Mouse (Mus musculus): Measurements from ENCODE around the gene Cdc42bpg. TPM values are rescaled to one million over a fixed set of nuclear protein-coding genes. Genes with fewer than 3 reads are reported as not detected.

Gene Cdc42bpg
- polyA plus RNA-seq, 1 experiment = 7.7 TPM

DNA sequence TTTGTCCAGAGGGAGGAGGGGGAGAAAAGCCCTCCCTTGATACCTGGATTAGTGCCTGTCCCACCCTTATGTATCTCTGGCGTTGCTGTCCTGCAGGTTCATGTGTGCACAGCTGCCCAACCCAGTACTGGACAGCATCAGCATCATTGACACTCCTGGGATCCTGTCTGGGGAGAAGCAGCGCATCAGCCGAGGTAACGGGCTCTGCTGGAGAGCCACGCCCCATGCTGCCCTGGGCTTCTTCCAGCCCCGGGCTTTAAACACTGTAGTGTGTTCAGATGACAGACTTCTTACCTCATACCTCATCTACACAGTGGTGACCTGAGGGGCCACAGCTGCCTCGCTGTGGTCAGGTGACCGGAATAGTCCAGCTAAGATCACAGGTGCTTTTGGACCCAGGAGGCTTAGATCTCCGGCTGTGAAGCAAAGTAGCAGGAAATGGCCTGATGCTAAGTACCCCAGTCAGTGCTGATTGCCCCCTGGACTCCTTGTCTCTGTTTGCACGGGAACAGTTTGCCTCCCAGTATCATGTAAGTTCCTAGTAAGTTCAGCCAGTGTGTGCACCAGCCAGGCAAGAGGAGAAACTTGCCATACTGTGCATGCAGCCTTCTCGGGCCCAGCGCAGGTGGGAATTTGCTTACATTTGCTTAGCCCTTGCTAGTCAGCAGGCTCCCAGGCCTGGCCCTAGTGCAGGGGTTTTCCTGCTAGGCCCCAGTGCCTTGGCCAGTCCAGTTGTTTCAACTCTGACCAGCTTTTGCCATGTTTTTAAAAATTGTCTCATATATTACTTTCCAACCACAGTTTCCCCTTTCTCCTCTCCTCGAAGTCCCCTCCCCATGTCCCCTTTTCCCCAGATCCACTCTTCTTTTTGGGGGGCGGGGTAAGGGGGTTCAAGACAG, 24.9 kb upstream of the Cdc42bpg start:
- 74% methylated on average over 14 of the region's 14 CpGs for WGBS
- no peak overlapping the region for H3K4me3 ChIP-seq (ENCODE audit: extremely low read depth, insufficient read depth, insufficient read length)
- no peak overlapping the region; the same call in 1 of the 2 replicates for H3K27ac ChIP-seq (ENCODE audit: insufficient read depth, low read length)
- H3K4me1 ChIP-seq (ENCODE audit: control insufficient read depth, insufficient read depth, insufficient read length) = peaks cover 14% of the 10 kb centered on the region; the same call in 1 of the 2 replicates
- peaks cover 19% of the 10 kb centered on the region for H3K36me3 ChIP-seq (ENCODE audit: control insufficient read depth, insufficient read depth, low read length)
- no peak for DNase-seq (ENCODE audit: low read depth in 1 of 2, low spot score in 2 of 2)
- no peak for TF ChIP-seq CTCF (IDR thresholded peaks at IDR 0.05; ENCODE audit: extremely low read depth, insufficient read depth, insufficient read length, insufficient replicate concordance)
- no peak for TF ChIP-seq POLR2A (IDR thresholded peaks at IDR 0.05; ENCODE audit: low read depth, low read length)
- H3K27me3 ChIP-seq (ENCODE audit: control insufficient read depth, insufficient read depth, low read length) = no peaks in the 10 kb centered on the region

DNA sequence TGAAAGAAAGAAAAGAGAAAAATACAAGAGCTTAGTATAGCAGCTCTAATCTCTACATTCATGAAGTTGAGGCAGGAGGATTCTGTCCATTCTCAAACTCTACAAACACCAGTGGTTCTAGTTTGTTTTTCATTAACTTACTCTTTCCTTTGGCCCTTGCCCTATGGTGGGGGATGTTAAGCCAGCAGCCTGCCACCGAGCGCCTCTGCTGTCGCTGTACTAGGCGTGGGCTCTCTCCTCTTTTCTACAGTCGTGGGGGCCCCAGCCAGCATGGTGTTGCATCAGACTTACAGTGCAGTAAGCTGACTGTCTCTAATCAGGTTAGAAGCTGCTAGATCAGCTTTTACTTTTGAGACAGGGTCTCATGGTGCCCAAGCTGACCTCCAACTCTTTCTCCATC, 23.3 kb upstream of the Cdc42bpg start:
- no peak for DNase-seq (ENCODE audit: low read depth in 1 of 2, low spot score in 2 of 2)
- H3K27ac ChIP-seq (ENCODE audit: insufficient read depth, low read length) = no peak overlapping the region
- H3K36me3 ChIP-seq (ENCODE audit: control insufficient read depth, insufficient read depth, low read length) = peaks cover 20% of the 10 kb centered on the region
- H3K4me3 ChIP-seq (ENCODE audit: extremely low read depth, insufficient read depth, insufficient read length) = no peak overlapping the region
- TF ChIP-seq CTCF (IDR thresholded peaks at IDR 0.05; ENCODE audit: extremely low read depth, insufficient read depth, insufficient read length, insufficient replicate concordance) = no peak
- TF ChIP-seq POLR2A (IDR thresholded peaks at IDR 0.05; ENCODE audit: low read depth, low read length) = no peak
- WGBS = 87% methylated on average over 5 of the region's 5 CpGs
- H3K27me3 ChIP-seq (ENCODE audit: control insufficient read depth, insufficient read depth, low read length) = no peaks in the 10 kb centered on the region
- peaks cover 12% of the 10 kb centered on the region; the same call in 1 of the 2 replicates for H3K4me1 ChIP-seq (ENCODE audit: control insufficient read depth, insufficient read depth, insufficient read length)

- H3K27ac ChIP-seq (ENCODE audit: insufficient read depth, low read length) = no peak overlapping the region
- H3K27me3 ChIP-seq (ENCODE audit: control insufficient read depth, insufficient read depth, low read length) = no peaks in the 10 kb centered on the region
- H3K4me1 ChIP-seq (ENCODE audit: control insufficient read depth, insufficient read depth, insufficient read length) = no peaks in the 10 kb centered on the region; the same call in 1 of the 2 replicates
- WGBS = 81% methylated on average over 12 of the region's 12 CpGs
- no peak for TF ChIP-seq CTCF (IDR thresholded peaks at IDR 0.05; ENCODE audit: extremely low read depth, insufficient read depth, insufficient read length, insufficient replicate concordance)
- TF ChIP-seq POLR2A (IDR thresholded peaks at IDR 0.05; ENCODE audit: low read depth, low read length) = no peak
- DNase-seq (ENCODE audit: low read depth in 1 of 2, low spot score in 2 of 2) = no peak
- H3K4me3 ChIP-seq (ENCODE audit: extremely low read depth, insufficient read depth, insufficient read length) = no peak overlapping the region
- H3K36me3 ChIP-seq (ENCODE audit: control insufficient read depth, insufficient read depth, low read length) = peaks cover 20% of the 10 kb centered on the region
Observed at GRCm38 (mm10) chr19:6284502-6284901, 21.8 kb upstream of the Cdc42bpg start.

DNA sequence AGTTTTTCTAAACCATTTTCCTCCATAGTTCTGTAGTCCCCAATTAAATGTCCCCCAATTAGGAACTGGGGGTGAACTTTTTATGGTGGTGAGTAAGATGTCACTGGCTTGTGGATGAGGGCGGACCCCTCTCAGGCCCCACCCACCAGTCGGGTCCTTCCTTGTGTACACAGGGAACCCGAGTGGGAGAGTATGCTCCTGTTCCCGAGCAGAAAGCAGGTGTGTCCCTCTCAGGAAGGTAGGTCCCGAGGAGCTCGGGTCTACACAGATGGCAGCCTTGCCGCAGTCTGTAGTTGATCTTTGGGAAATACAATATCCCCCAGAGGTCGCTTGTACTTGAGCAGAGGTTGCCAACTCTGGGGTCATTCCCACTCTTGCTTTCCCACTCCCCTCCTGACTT, 21.0 kb upstream of the Cdc42bpg start:
- 79% methylated on average over 8 of the region's 8 CpGs for WGBS
- H3K36me3 ChIP-seq (ENCODE audit: control insufficient read depth, insufficient read depth, low read length) = peaks cover 21% of the 10 kb centered on the region
- no peak for DNase-seq (ENCODE audit: low read depth in 1 of 2, low spot score in 2 of 2)
- H3K4me1 ChIP-seq (ENCODE audit: control insufficient read depth, insufficient read depth, insufficient read length) = no peaks in the 10 kb centered on the region; the same call in 1 of the 2 replicates
- H3K27ac ChIP-seq (ENCODE audit: insufficient read depth, low read length) = no peak overlapping the region
- H3K4me3 ChIP-seq (ENCODE audit: extremely low read depth, insufficient read depth, insufficient read length) = no peak overlapping the region
- no peaks in the 10 kb centered on the region for H3K27me3 ChIP-seq (ENCODE audit: control insufficient read depth, insufficient read depth, low read length)
- TF ChIP-seq POLR2A (IDR thresholded peaks at IDR 0.05; ENCODE audit: low read depth, low read length) (no peak), CTCF (IDR thresholded peaks at IDR 0.05; ENCODE audit: extremely low read depth, insufficient read depth, insufficient read length, insufficient replicate concordance) (no peak)

DNA sequence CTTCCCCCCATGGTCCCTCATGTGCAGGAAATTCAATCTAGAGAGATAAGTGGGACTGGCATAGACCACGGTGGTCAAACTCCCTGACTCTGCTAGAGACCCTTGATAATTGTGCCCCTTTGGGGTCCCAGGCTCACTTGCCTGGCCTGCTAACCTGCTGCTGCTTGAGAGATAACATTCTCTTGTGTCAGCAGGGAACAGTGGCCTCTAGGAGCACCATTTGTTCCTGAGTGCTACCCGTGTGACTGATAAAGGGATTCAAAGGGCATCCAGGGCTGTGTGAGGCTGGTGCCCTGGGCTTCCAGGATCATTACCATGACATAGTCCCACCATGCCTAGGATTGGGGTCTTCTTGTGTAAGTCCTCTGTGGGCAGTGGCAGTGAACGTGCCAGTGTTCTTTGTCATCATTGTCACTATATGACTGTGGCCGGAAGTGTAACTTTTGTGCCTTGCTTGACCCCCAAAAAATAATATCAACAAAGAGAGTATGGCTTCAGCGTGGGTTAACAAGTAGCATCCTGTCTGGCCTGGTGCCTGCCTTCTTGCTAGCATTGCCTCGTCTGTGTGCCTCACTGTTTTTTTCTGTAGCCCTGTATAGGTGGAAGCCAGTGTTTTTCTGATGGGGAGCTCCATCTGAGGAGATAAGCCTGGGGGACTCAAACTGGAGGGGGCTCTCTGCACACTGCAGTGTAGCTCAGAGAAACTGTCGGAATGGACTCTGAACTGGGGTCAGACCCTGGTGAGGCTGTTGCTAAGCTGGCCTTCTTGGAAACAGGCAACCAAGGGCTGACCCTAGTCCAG, 20.4 kb upstream of the Cdc42bpg start:
- H3K27me3 ChIP-seq (ENCODE audit: control insufficient read depth, insufficient read depth, low read length) = no peaks in the 10 kb centered on the region
- H3K36me3 ChIP-seq (ENCODE audit: control insufficient read depth, insufficient read depth, low read length) = peaks cover 21% of the 10 kb centered on the region
- H3K4me3 ChIP-seq (ENCODE audit: extremely low read depth, insufficient read depth, insufficient read length) = no peak overlapping the region
- DNase-seq (ENCODE audit: low read depth in 1 of 2, low spot score in 2 of 2) = no peak
- 75% methylated on average over 7 of the region's 7 CpGs for WGBS
- H3K27ac ChIP-seq (ENCODE audit: insufficient read depth, low read length) = 0 out of 2 replicates have a peak overlapping the region, but pooled peaks have one; percentile 6
- no peaks in the 10 kb centered on the region; the same call in 1 of the 2 replicates for H3K4me1 ChIP-seq (ENCODE audit: control insufficient read depth, insufficient read depth, insufficient read length)
- TF ChIP-seq CTCF (IDR thresholded peaks at IDR 0.05; ENCODE audit: extremely low read depth, insufficient read depth, insufficient read length, insufficient replicate concordance) = no peak
- no peak for TF ChIP-seq POLR2A (IDR thresholded peaks at IDR 0.05; ENCODE audit: low read depth, low read length)

DNA sequence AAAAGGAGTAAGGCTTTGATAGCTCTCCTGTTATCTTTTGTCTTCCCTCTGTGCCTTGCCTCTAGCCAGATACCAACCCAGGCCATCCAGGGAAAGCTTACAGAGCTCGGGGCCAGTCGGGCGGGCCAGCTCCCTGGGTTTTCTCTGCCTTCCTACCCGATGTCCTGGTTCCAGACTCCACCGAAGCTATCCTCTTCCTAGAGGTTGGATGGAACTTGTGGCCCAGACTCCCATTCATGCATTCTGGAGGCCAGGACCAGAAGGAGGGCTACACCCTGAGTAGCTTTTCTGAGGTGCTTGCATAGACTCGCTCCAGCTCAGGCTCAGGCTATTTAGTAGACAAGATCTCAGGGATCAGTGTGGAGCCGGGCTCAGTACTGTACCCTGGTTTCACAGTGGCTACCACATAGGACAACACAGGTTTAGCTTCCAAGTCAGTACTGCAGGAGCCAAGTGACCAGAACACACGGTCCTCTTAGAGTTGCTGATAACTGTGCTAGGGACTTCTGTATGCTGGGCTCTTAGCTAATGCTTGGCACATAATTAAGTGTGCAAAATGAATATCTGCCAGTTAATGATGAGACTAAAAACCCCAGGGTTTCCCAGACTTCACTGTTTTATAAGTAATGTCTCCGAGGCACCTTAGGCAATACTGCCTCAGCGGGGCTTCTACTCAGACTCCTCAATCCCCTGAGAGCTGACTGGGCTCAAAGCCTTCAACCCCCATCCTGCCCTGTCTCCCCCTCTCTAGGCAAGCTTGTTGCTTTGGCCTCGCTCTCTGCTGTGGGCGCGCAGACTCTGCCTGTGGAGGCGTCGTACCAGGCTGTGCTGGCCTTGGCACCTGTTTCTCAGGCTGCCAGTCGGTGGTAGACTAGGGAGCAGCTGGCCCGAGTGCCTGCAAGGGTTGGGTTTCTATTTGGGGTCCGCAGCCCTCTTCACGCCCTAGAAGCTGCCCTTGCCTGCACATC, 19.5 kb upstream of the Cdc42bpg start:
- no peak for DNase-seq (ENCODE audit: low read depth in 1 of 2, low spot score in 2 of 2)
- Histone ChIP-seq H3K27ac (ENCODE audit: insufficient read depth, low read length) (no peak overlapping the region; the same call in 1 of the 2 replicates), H3K4me1 (ENCODE audit: control insufficient read depth, insufficient read depth, insufficient read length) (no peaks in the 10 kb centered on the region; the same call in 1 of the 2 replicates), H3K36me3 (ENCODE audit: control insufficient read depth, insufficient read depth, low read length) (peaks cover 18% of the 10 kb centered on the region), H3K27me3 (ENCODE audit: control insufficient read depth, insufficient read depth, low read length) (no peaks in the 10 kb centered on the region), H3K4me3 (ENCODE audit: extremely low read depth, insufficient read depth, insufficient read length) (no peak overlapping the region)
- WGBS = 79% methylated on average over 19 of the region's 19 CpGs
- TF ChIP-seq CTCF (IDR thresholded peaks at IDR 0.05; ENCODE audit: extremely low read depth, insufficient read depth, insufficient read length, insufficient replicate concordance) (no peak), POLR2A (IDR thresholded peaks at IDR 0.05; ENCODE audit: low read depth, low read length) (no peak)

All from spleen, adult 2 months (tissue).